Mouse (Mus musculus): ENCODE results near the gene Pex11b.

- TF ChIP-seq CTCF (IDR thresholded peaks at IDR 0.05; ENCODE audit: borderline replicate concordance, control insufficient read depth, extremely low read depth, insufficient read depth, low read length, poor library complexity), result no peak
- no peak for TF ChIP-seq POLR2A (IDR thresholded peaks at IDR 0.05; ENCODE audit: control insufficient read depth, extremely low read depth, insufficient read depth, low read length, poor library complexity)
These were observed 40.3 kb upstream of the Pex11b start for GRCm38 (mm10) chr3:96594851-96595250.

All from thymus, adult 2 months (tissue).